Comparison of ENCODE assay signal across 14 mouse cellular contexts in genomic region chr4:130801198-130801597, GRCm38 (mm10). TPM values are rescaled to one million over a fixed set of nuclear protein-coding genes. Genes with fewer than 3 reads are reported as not detected.
A peak's percentile ranks its signal among the peaks of the same experiment; 100 is the strongest.
DNase-seq lines count a peak whose midpoint lies in the region; ATAC-seq and TF ChIP-seq lines count a peak whose summit lies in the region.
"Had no signal": no experiment of that assay in that cellular context is flagged by ENCODE, and none has a peak within 500 bp of the region (broad histone marks: within the 10 kb centered on the region; RNA-seq: fewer than 3 reads in every experiment).

No protein-coding gene starts in this region.

- no peak for ATAC-seq in heart, embryonic 16.5 days (replicated peaks; ENCODE audit: extremely low read depth, insufficient read depth, low FRiP score)
- ATAC-seq in neural tube, embryonic 13.5 days (ENCODE audit: low read depth) = no peak

- H3K9me3 ChIP-seq in heart, embryonic 16.5 days (replicated peaks; ENCODE audit: control insufficient read depth, low read length) = no peaks in the 10 kb centered on the region
- no peaks in the 10 kb centered on the region for H3K9me3 ChIP-seq in neural tube, embryonic 13.5 days
- no peaks in the 10 kb centered on the region for H3K9me3 ChIP-seq in embryonic facial prominence, embryonic 10.5 days
- H3K9me3 ChIP-seq: G1E; liver, embryonic 13.5 days had no signal

- WGBS in heart, embryonic 16.5 days = 79% methylated on average over 5 of the region's 5 CpGs
- 95% methylated on average over 5 of the region's 5 CpGs for WGBS in neural tube, embryonic 13.5 days
- WGBS in cerebellum, adult 2 months = 96% methylated on average over 5 of the region's 5 CpGs
- 90% methylated on average over 5 of the region's 5 CpGs for WGBS in embryonic facial prominence, embryonic 10.5 days

- no peak overlapping the region for H3K4me3 ChIP-seq in heart, embryonic 16.5 days (ENCODE audit: low read length)
- H3K4me3 ChIP-seq in neural tube, embryonic 13.5 days = no peak overlapping the region
- H3K4me3 ChIP-seq in brown adipose tissue, adult 24 weeks (ENCODE audit: insufficient read depth, low read depth, low read length) = no peak overlapping the region
- H3K4me3 ChIP-seq in cerebellum, adult 2 months (replicated peaks; ENCODE audit: insufficient read depth, low read depth, low read length) = no peak overlapping the region
- H3K4me3 ChIP-seq in embryonic facial prominence, embryonic 10.5 days = no peak overlapping the region
- H3K4me3 ChIP-seq: liver, embryonic 13.5 days had no signal

- H3K36me3 ChIP-seq in heart, embryonic 16.5 days (ENCODE audit: control insufficient read depth, insufficient read depth) = no peaks in the 10 kb centered on the region
- no peaks in the 10 kb centered on the region for H3K36me3 ChIP-seq in neural tube, embryonic 13.5 days
- peaks cover 5% of the 10 kb centered on the region for H3K36me3 ChIP-seq in embryonic facial prominence, embryonic 10.5 days (replicated peaks)
- H3K36me3 ChIP-seq: G1E; liver, embryonic 13.5 days had no signal

- no peak for TF ChIP-seq POLR2A in cerebellum, adult 2 months (IDR thresholded peaks at IDR 0.05; ENCODE audit: borderline replicate concordance, insufficient read depth, low read length)

- H3K4me2 ChIP-seq in heart, embryonic 16.5 days (ENCODE audit: low read depth, low read length) = no peak overlapping the region
- H3K4me2 ChIP-seq in neural tube, embryonic 13.5 days = no peak overlapping the region
- H3K4me2 ChIP-seq: liver, embryonic 13.5 days; midbrain, embryonic 11.5 days had no signal

- H3K27me3 ChIP-seq in heart, embryonic 16.5 days (ENCODE audit: control insufficient read depth, insufficient read depth, low read length) = no peaks in the 10 kb centered on the region
- no peaks in the 10 kb centered on the region for H3K27me3 ChIP-seq in neural tube, embryonic 13.5 days
- H3K27me3 ChIP-seq in cerebellum, adult 2 months (ENCODE audit: control insufficient read depth, insufficient read depth, low read length) = no peaks in the 10 kb centered on the region
- H3K27me3 ChIP-seq in embryonic facial prominence, embryonic 10.5 days (replicated peaks; ENCODE audit: low read depth, poor library complexity, severe bottlenecking) = no peaks in the 10 kb centered on the region

- H3K27ac ChIP-seq in heart, embryonic 16.5 days (ENCODE audit: low read length) = peak overlapping the region; percentile 49
- peak overlapping the region; percentile 56; the same call in 1 of the 2 replicates for H3K27ac ChIP-seq in neural tube, embryonic 13.5 days (replicated peaks)
- H3K27ac ChIP-seq in brown adipose tissue, adult 24 weeks (replicated peaks; ENCODE audit: low read depth, low read length) = peak overlapping the region; percentile 53; the same call in 1 of the 2 replicates
- H3K27ac ChIP-seq in cerebellum, adult 2 months (ENCODE audit: insufficient read depth, low read length) = no peak overlapping the region
- H3K27ac ChIP-seq in embryonic facial prominence, embryonic 10.5 days (replicated peaks) = no peak overlapping the region
- H3K27ac ChIP-seq: liver, embryonic 13.5 days had no signal

- TF ChIP-seq CTCF in cerebellum, adult 2 months (IDR thresholded peaks at IDR 0.05; ENCODE audit: borderline replicate concordance, insufficient read depth, low read depth, low read length) = no peak

- no peak overlapping the region for H3K9ac ChIP-seq in heart, embryonic 16.5 days (ENCODE audit: low read length)
- H3K9ac ChIP-seq in neural tube, embryonic 13.5 days = no peak overlapping the region
- H3K9ac ChIP-seq: liver, embryonic 13.5 days had no signal

- DNase-seq in heart, postnatal 14 days = no peak
- no peak for DNase-seq in neural tube, embryonic 10.5 days (ENCODE audit: extremely low spot score, low spot score)
- no peak for DNase-seq in cerebellum, adult 2 months
- no peak for DNase-seq in embryonic facial prominence, embryonic 10.5 days (ENCODE audit: low spot score)
- DNase-seq: cerebellum, adult 11-12 months; layer of hippocampus, adult 9-11 months; liver, embryonic 13.5 days; lung, postnatal 14 days; spleen, adult 18-20 months had no signal

- intact Hi-C loops in heart, postnatal 14 days (cut with DNase I) = no loop called here

- peaks cover 41% of the 10 kb centered on the region for H3K4me1 ChIP-seq in heart, embryonic 16.5 days (ENCODE audit: control insufficient read depth, insufficient read depth, low read length)
- H3K4me1 ChIP-seq in neural tube, embryonic 13.5 days (replicated peaks) = peaks cover 96% of the 10 kb centered on the region
- H3K4me1 ChIP-seq in brown adipose tissue, adult 24 weeks (ENCODE audit: control insufficient read depth, insufficient read depth, insufficient read length, low read length) = peaks cover 60% of the 10 kb centered on the region
- peaks cover 56% of the 10 kb centered on the region for H3K4me1 ChIP-seq in cerebellum, adult 2 months (ENCODE audit: control insufficient read depth, insufficient read depth, low read length)
- H3K4me1 ChIP-seq in embryonic facial prominence, embryonic 10.5 days = peaks cover 93% of the 10 kb centered on the region
- H3K4me1 ChIP-seq: liver, embryonic 13.5 days had no signal

RNA-seq across cellular contexts. Expression of gene Sdc3, which starts 8.9 kb away (rescaled TPM):
- 19.9 and 21.3 TPM in 2 replicates for polyA plus RNA-seq in heart, embryonic 16.5 days (2015; fragmentation: Nextera tagmentation; extraction: Ambion mirVana)
- total RNA-seq in heart, postnatal 14 days (2021) = 10 to 100 TPM; 43.0 to 50.6 TPM
- 76.9 and 78.8 TPM in 2 replicates for polyA plus RNA-seq in neural tube, embryonic 13.5 days (2015; fragmentation: Nextera tagmentation; extraction: Ambion mirVana)
- polyA plus RNA-seq in brown adipose tissue, adult 24 weeks (2012; ENCODE audit: insufficient read depth, insufficient read length, missing spikeins) = 7.9 and 12.0 TPM in 2 replicates
- 105 and 114 TPM in 2 replicates for polyA plus RNA-seq in cerebellum, adult 2 months (2012; rRNA removed)
- 31.9 and 32.8 TPM in 2 replicates for polyA plus RNA-seq in embryonic facial prominence, embryonic 10.5 days (2016; fragmentation: Nextera tagmentation; extraction: Ambion mirVana)

Comparison
In these comparisons a context has a peak if more than half of its experiments do, and no peak if none do; other contexts are left out.
1. H3K27ac ChIP-seq: peak in heart, embryonic 16.5 days (single experiment), neural tube, embryonic 13.5 days (single experiment) and brown adipose tissue, adult 24 weeks (single experiment); none in cerebellum, adult 2 months (single experiment) and embryonic facial prominence, embryonic 10.5 days (single experiment).